Mouse (Mus musculus): ENCODE data around the gene Mgp. TPM values are rescaled to one million over a fixed set of nuclear protein-coding genes. Genes with fewer than 3 reads are reported as not detected.

The Mgp gene
- polyA plus RNA-seq, 1 experiment from 2014 or later, result 168 TPM

DNA sequence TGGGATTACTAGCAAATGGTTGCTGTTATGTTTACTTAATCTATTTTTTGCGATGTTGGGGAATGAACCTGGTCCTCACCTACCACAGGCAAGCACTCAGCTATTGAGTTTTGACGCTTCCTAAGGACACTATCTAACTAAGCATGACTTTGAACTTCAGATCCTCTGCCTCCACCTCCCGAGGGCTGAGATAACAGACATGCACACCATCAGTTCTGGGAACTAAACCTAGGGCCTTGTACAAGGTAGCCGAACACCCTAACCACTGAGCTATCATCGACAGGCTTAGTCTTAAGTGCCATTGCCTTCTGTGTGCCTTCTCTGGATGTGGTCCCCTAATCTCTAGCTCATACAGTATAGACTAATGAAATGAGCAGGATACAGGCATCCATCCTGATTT lies 10.3 kb downstream of the Mgp start:
- Histone ChIP-seq H3K9ac (ENCODE audit: low read depth, low read length) (no peak overlapping the region), H3K36me3 (ENCODE audit: control insufficient read depth, insufficient read depth, low read length) (no peaks in the 10 kb centered on the region), H3K27me3 (ENCODE audit: control insufficient read depth, insufficient read depth, low read length) (no peaks in the 10 kb centered on the region), H3K4me2 (replicated peaks; ENCODE audit: low read depth, low read length) (no peak overlapping the region), H3K9me3 (ENCODE audit: control insufficient read depth, low read length) (no peaks in the 10 kb centered on the region), H3K4me1 (ENCODE audit: control insufficient read depth, insufficient read depth, low read length) (no peaks in the 10 kb centered on the region), H3K4me3 (ENCODE audit: low read length) (no peak overlapping the region), H3K27ac (ENCODE audit: low read depth, low read length) (no peak overlapping the region)
- no peak for ATAC-seq (ENCODE audit: low FRiP score, low TSS enrichment)
- WGBS, result 92% methylated on average over 5 of the region's 5 CpGs

- H3K9me3 ChIP-seq (ENCODE audit: control insufficient read depth, low read length), result no peaks in the 10 kb centered on the region
- no peak overlapping the region for H3K4me3 ChIP-seq (ENCODE audit: low read length)
- H3K4me1 ChIP-seq (ENCODE audit: control insufficient read depth, insufficient read depth, low read length), result peaks cover 3% of the 10 kb centered on the region
- H3K4me2 ChIP-seq (replicated peaks; ENCODE audit: low read depth, low read length), result no peak overlapping the region
- no peak overlapping the region for H3K9ac ChIP-seq (ENCODE audit: low read depth, low read length)
- ATAC-seq (ENCODE audit: low FRiP score, low TSS enrichment), result peak; percentile 22; the same call in 1 of the 2 replicates
- no peaks in the 10 kb centered on the region for H3K27me3 ChIP-seq (ENCODE audit: control insufficient read depth, insufficient read depth, low read length)
- H3K27ac ChIP-seq (ENCODE audit: low read depth, low read length), result no peak overlapping the region
- H3K36me3 ChIP-seq (ENCODE audit: control insufficient read depth, insufficient read depth, low read length), result no peaks in the 10 kb centered on the region
- WGBS, result 43% methylated on average over 9 of the region's 9 CpGs
Observed at GRCm38 (mm10) chr6:136861020-136861419, 14.6 kb downstream of the Mgp start.

- 59% methylated on average over 8 of the region's 8 CpGs for WGBS
Observed at GRCm38 (mm10) chr6:136858420-136858819, 17.2 kb downstream of the Mgp start.

DNA sequence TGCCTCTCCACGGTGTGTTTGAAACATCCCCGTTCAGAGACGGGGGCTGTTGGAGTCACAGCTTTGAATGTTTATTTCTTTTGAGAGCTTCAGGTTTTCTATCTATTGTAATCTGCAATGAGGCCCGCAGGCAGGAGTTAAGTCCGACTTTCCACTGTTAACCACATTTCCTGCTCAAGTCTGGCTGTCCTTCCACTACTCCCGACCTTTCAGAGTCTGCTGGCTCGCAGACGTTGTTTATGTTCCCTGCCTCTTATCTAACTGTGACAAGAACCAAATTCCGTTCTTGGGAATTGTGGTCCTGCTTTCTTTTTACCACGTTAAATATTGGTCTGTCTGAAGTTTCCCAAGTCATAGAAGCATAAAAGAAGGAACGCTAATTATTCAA lies 17.8 kb downstream of the Mgp start:
- Histone ChIP-seq H3K9ac (ENCODE audit: low read depth, low read length) (no peak overlapping the region), H3K36me3 (ENCODE audit: control insufficient read depth, insufficient read depth, low read length) (no peaks in the 10 kb centered on the region), H3K27me3 (ENCODE audit: control insufficient read depth, insufficient read depth, low read length) (no peaks in the 10 kb centered on the region), H3K4me3 (ENCODE audit: low read length) (no peak overlapping the region), H3K4me1 (ENCODE audit: control insufficient read depth, insufficient read depth, low read length) (peaks cover 3% of the 10 kb centered on the region), H3K27ac (ENCODE audit: low read depth, low read length) (peak overlapping the region; percentile 67), H3K9me3 (ENCODE audit: control insufficient read depth, low read length) (no peaks in the 10 kb centered on the region), H3K4me2 (replicated peaks; ENCODE audit: low read depth, low read length) (no peak overlapping the region; the same call in 1 of the 2 replicates)
- ATAC-seq (ENCODE audit: low FRiP score, low TSS enrichment), result no peak; the same call in 1 of the 2 replicates
- WGBS, result 29% methylated on average over 11 of the region's 11 CpGs

More at GRCm38 (mm10) chr6:136858420-136858819, 17.2 kb downstream of the Mgp start:
- Histone ChIP-seq H3K4me1 (ENCODE audit: control insufficient read depth, insufficient read depth, low read length) (peaks cover 3% of the 10 kb centered on the region), H3K4me2 (replicated peaks; ENCODE audit: low read depth, low read length) (no peak overlapping the region), H3K9ac (ENCODE audit: low read depth, low read length) (no peak overlapping the region), H3K27me3 (ENCODE audit: control insufficient read depth, insufficient read depth, low read length) (no peaks in the 10 kb centered on the region), H3K36me3 (ENCODE audit: control insufficient read depth, insufficient read depth, low read length) (no peaks in the 10 kb centered on the region), H3K4me3 (ENCODE audit: low read length) (no peak overlapping the region), H3K9me3 (ENCODE audit: control insufficient read depth, low read length) (no peaks in the 10 kb centered on the region), H3K27ac (ENCODE audit: low read depth, low read length) (peak overlapping the region; percentile 67; the same call in 1 of the 2 replicates)
- no peak for ATAC-seq (ENCODE audit: low FRiP score, low TSS enrichment)

- peaks cover 6% of the 10 kb centered on the region for H3K4me1 ChIP-seq (ENCODE audit: control insufficient read depth, insufficient read depth, low read length)
- H3K36me3 ChIP-seq (ENCODE audit: control insufficient read depth, insufficient read depth, low read length), result no peaks in the 10 kb centered on the region
- WGBS, result 64% methylated on average over 18 of the region's 18 CpGs
- no peak for ATAC-seq (ENCODE audit: low FRiP score, low TSS enrichment)
- no peak within 1 kb of the TSS; the same call in 1 of the 2 replicates for H3K4me2 ChIP-seq (replicated peaks; ENCODE audit: low read depth, low read length)
- H3K27ac ChIP-seq (ENCODE audit: low read depth, low read length), result peak within 1 kb of the TSS; percentile 67
- H3K4me3 ChIP-seq (ENCODE audit: low read length), result no peak within 1 kb of the TSS; the same call in 1 of the 2 replicates
- H3K9ac ChIP-seq (ENCODE audit: low read depth, low read length), result no peak within 1 kb of the TSS
- no peaks in the 10 kb centered on the region for H3K9me3 ChIP-seq (ENCODE audit: control insufficient read depth, low read length)
- H3K27me3 ChIP-seq (ENCODE audit: control insufficient read depth, insufficient read depth, low read length), result no peaks in the 10 kb centered on the region
Observed at GRCm38 (mm10) chr6:136857186-136857872, 18.3 kb downstream of the Mgp start, which contains the start of gene Art4. Art4 (minus strand) TSS chr6:136857733.

- Histone ChIP-seq H3K4me2 (replicated peaks; ENCODE audit: low read depth, low read length) (0 out of 2 replicates have a peak overlapping the region, but pooled peaks have one; percentile 13), H3K9me3 (ENCODE audit: control insufficient read depth, low read length) (no peaks in the 10 kb centered on the region), H3K36me3 (ENCODE audit: control insufficient read depth, insufficient read depth, low read length) (no peaks in the 10 kb centered on the region), H3K27ac (ENCODE audit: low read depth, low read length) (no peak overlapping the region), H3K9ac (ENCODE audit: low read depth, low read length) (no peak overlapping the region), H3K4me1 (ENCODE audit: control insufficient read depth, insufficient read depth, low read length) (peaks cover 6% of the 10 kb centered on the region), H3K27me3 (ENCODE audit: control insufficient read depth, insufficient read depth, low read length) (no peaks in the 10 kb centered on the region), H3K4me3 (ENCODE audit: low read length) (no peak overlapping the region)
- WGBS, result 48% methylated on average over 14 of the region's 14 CpGs
- no peak for ATAC-seq (ENCODE audit: low FRiP score, low TSS enrichment)
Observed at GRCm38 (mm10) chr6:136856071-136856636, 19.5 kb downstream of the Mgp start.

DNA sequence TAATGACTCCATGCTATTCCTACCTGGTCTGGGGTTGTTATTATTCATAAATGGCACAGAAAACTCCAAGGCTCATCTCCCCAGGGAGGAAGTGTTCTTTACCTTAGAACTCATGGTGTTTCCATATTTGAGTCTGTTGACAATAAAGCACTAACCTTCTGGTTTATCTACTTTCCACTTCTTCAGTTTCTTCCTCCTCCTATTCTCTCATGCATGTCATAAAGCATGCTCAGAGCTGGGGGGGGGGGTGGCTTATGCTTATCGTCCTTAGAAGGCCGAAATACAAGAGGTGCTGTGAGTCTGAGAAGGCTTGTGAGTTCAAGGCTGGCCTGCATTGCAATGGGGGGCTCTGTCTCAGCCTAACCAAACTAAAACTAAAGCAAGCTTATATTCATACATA lies 20.4 kb downstream of the Mgp start:
- H3K4me1 ChIP-seq (ENCODE audit: control insufficient read depth, insufficient read depth, low read length), result peaks cover 6% of the 10 kb centered on the region
- no peak overlapping the region for H3K4me2 ChIP-seq (replicated peaks; ENCODE audit: low read depth, low read length)
- no peaks in the 10 kb centered on the region for H3K27me3 ChIP-seq (ENCODE audit: control insufficient read depth, insufficient read depth, low read length)
- no peaks in the 10 kb centered on the region for H3K9me3 ChIP-seq (ENCODE audit: control insufficient read depth, low read length)
- H3K27ac ChIP-seq (ENCODE audit: low read depth, low read length), result no peak overlapping the region
- H3K9ac ChIP-seq (ENCODE audit: low read depth, low read length), result no peak overlapping the region
- no peaks in the 10 kb centered on the region for H3K36me3 ChIP-seq (ENCODE audit: control insufficient read depth, insufficient read depth, low read length)
- no peak for ATAC-seq (ENCODE audit: low FRiP score, low TSS enrichment)
- WGBS, result 76% methylated on average over 2 of the region's 2 CpGs
- no peak overlapping the region for H3K4me3 ChIP-seq (ENCODE audit: low read length)

DNA sequence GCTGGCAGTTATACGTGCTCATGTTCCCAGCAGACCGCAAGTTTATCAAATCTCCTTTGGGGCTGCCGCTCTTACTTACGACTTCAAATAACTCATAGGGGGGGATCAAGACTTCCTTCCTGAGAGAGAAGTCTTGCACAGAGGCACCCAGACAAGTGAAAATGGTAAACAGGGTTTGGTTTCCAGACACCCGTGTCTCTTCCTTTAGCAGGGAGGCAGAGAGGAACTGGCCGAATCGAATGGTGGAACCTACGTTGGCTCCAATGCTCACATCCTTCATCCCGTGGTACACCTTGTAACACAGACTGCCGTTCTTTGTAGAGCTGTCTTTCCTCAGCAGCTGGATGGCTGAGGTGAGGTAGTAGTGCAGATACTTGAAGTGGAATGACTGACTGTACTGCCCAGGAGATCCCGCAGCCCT lies 21.3 kb downstream of the Mgp start:
- Histone ChIP-seq H3K9ac (ENCODE audit: low read depth, low read length) (no peak overlapping the region), H3K36me3 (ENCODE audit: control insufficient read depth, insufficient read depth, low read length) (no peaks in the 10 kb centered on the region), H3K27ac (ENCODE audit: low read depth, low read length) (no peak overlapping the region), H3K4me3 (ENCODE audit: low read length) (no peak overlapping the region), H3K4me1 (ENCODE audit: control insufficient read depth, insufficient read depth, low read length) (peaks cover 4% of the 10 kb centered on the region), H3K27me3 (ENCODE audit: control insufficient read depth, insufficient read depth, low read length) (no peaks in the 10 kb centered on the region), H3K9me3 (ENCODE audit: control insufficient read depth, low read length) (no peaks in the 10 kb centered on the region), H3K4me2 (replicated peaks; ENCODE audit: low read depth, low read length) (no peak overlapping the region)
- 76% methylated on average over 11 of the region's 11 CpGs for WGBS
- no peak for ATAC-seq (ENCODE audit: low FRiP score, low TSS enrichment)

- H3K9me3 ChIP-seq (ENCODE audit: control insufficient read depth, low read length), result no peaks in the 10 kb centered on the region
- H3K4me2 ChIP-seq (replicated peaks; ENCODE audit: low read depth, low read length), result no peak overlapping the region
- 49% methylated on average over 3 of the region's 3 CpGs for WGBS
- no peak; the same call in 1 of the 2 replicates for ATAC-seq (ENCODE audit: low FRiP score, low TSS enrichment)
- peaks cover 4% of the 10 kb centered on the region; the same call in 1 of the 2 replicates for H3K4me1 ChIP-seq (ENCODE audit: control insufficient read depth, insufficient read depth, low read length)
- no peak overlapping the region for H3K4me3 ChIP-seq (ENCODE audit: low read length)
- H3K27ac ChIP-seq (ENCODE audit: low read depth, low read length), result peak overlapping the region; percentile 55; the same call in 1 of the 2 replicates
- no peaks in the 10 kb centered on the region for H3K36me3 ChIP-seq (ENCODE audit: control insufficient read depth, insufficient read depth, low read length)
- no peaks in the 10 kb centered on the region for H3K27me3 ChIP-seq (ENCODE audit: control insufficient read depth, insufficient read depth, low read length)
- no peak overlapping the region for H3K9ac ChIP-seq (ENCODE audit: low read depth, low read length)
Observed at GRCm38 (mm10) chr6:136852762-136853161, 22.9 kb downstream of the Mgp start.

Data from kidney, embryonic 14.5 days (tissue).